Mouse (Mus musculus): ENCODE data around the gene B2m. TPM values are rescaled to one million over a fixed set of nuclear protein-coding genes. Genes with fewer than 3 reads are reported as not detected.

Gene B2m
- polyA plus RNA-seq, 1 experiment from 2014 or later, result 475 TPM

DNA sequence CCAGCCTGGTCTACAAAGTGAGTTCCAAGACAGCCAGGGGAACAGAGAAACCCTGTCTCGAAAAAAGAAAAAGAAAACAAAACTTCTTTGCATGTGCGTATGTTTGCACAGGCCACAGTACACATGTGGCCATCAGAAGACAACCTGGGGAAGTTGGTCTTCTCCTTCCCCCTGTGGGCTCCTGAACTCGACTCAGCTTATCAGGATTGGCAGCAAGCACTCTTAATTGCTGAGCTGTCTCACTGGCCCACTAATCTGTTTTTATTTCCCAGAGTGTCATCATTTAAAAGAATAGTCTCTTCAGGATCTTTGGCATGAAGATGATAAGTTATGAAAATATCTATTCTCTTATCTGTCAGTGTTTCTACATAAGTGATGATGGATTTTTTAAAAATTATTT, 44.4 kb downstream of the B2m start:
- Histone ChIP-seq H3K9me3 (ENCODE audit: control insufficient read depth, low read length) (no peaks in the 10 kb centered on the region), H3K4me3 (ENCODE audit: low read depth, low read length) (no peak overlapping the region), H3K4me1 (replicated peaks; ENCODE audit: control insufficient read depth, insufficient read depth) (no peaks in the 10 kb centered on the region), H3K9ac (ENCODE audit: low read length) (no peak overlapping the region), H3K36me3 (ENCODE audit: control insufficient read depth, insufficient read depth, low read length) (no peaks in the 10 kb centered on the region), H3K27me3 (ENCODE audit: control insufficient read depth, insufficient read depth, low read length) (no peaks in the 10 kb centered on the region), H3K4me2 (replicated peaks; ENCODE audit: low read depth) (no peak overlapping the region), H3K27ac (replicated peaks) (no peak overlapping the region)
- TF ChIP-seq EP300 (optimal IDR thresholded peaks at IDR 0.05), result no peak
- no peak for TF ChIP-seq CTCF (IDR thresholded peaks at IDR 0.05; ENCODE audit: low read depth)
- DNase-seq (ENCODE audit: low spot score) (no peak), ATAC-seq (ENCODE audit: low FRiP score, low TSS enrichment) (no peak)
- 69% methylated on average over 3 of the region's 3 CpGs for WGBS

DNA sequence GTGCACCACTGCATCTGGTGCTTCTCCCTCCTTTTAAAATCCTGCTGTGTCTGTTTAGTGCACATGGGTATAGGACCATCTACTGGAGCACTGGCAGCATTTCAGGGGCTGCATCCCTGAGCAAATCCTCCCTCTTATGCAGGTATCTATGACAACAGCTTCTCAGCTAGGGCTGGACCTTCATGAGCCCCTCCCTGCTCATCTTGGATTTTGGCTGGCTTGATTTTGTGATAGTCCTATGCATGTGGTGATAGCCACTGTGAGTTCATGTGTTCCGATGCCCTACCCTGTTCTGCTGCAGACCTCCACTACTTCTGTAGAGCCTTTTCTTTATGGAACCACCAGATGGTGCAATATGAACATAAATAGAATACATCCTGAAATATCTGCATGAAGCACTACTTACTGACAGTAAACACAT, 47.0 kb downstream of the B2m start:
- H3K9ac ChIP-seq (ENCODE audit: low read length), result no peak overlapping the region
- H3K4me1 ChIP-seq (replicated peaks; ENCODE audit: control insufficient read depth, insufficient read depth), result no peaks in the 10 kb centered on the region
- H3K4me2 ChIP-seq (replicated peaks; ENCODE audit: low read depth), result no peak overlapping the region
- 59% methylated on average over 1 of the region's 1 CpGs for WGBS
- H3K9me3 ChIP-seq (ENCODE audit: control insufficient read depth, low read length), result no peaks in the 10 kb centered on the region
- H3K27me3 ChIP-seq (ENCODE audit: control insufficient read depth, insufficient read depth, low read length), result no peaks in the 10 kb centered on the region
- TF ChIP-seq CTCF (IDR thresholded peaks at IDR 0.05; ENCODE audit: low read depth) (peak; percentile 81), EP300 (optimal IDR thresholded peaks at IDR 0.05) (no peak)
- no peak overlapping the region for H3K27ac ChIP-seq (replicated peaks)
- DNase-seq (ENCODE audit: low spot score) (no peak), ATAC-seq (ENCODE audit: low FRiP score, low TSS enrichment) (peak; percentile 77)
- no peak overlapping the region for H3K4me3 ChIP-seq (ENCODE audit: low read depth, low read length)
- no peaks in the 10 kb centered on the region for H3K36me3 ChIP-seq (ENCODE audit: control insufficient read depth, insufficient read depth, low read length)

DNA sequence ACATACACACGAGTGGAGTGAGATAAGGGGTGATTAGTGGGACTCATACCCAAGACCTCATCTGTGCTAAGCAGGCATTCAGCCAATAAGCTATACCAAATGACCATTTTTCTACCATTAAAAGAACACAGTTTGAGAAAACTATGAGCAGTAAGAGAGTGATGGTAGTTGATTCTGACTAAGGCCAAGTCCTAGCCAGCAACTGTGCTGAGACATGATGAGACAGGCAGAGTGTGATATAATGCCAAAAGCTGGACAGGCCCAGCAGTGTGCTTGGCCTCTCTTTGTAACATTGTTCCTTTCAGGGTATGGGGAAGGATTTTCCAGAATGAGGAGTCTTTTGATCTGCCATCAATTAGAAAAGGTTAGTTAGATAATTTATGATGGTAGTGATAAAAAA, 54.0 kb downstream of the B2m start:
- Histone ChIP-seq H3K27ac (replicated peaks) (no peak overlapping the region), H3K9me3 (ENCODE audit: control insufficient read depth, low read length) (no peaks in the 10 kb centered on the region), H3K36me3 (ENCODE audit: control insufficient read depth, insufficient read depth, low read length) (no peaks in the 10 kb centered on the region), H3K4me2 (replicated peaks; ENCODE audit: low read depth) (no peak overlapping the region), H3K4me3 (ENCODE audit: low read depth, low read length) (no peak overlapping the region), H3K27me3 (ENCODE audit: control insufficient read depth, insufficient read depth, low read length) (no peaks in the 10 kb centered on the region), H3K9ac (ENCODE audit: low read length) (no peak overlapping the region), H3K4me1 (replicated peaks; ENCODE audit: control insufficient read depth, insufficient read depth) (no peaks in the 10 kb centered on the region)
- ATAC-seq (ENCODE audit: low FRiP score, low TSS enrichment) (no peak), DNase-seq (ENCODE audit: low spot score) (no peak)
- TF ChIP-seq EP300 (optimal IDR thresholded peaks at IDR 0.05) (no peak), CTCF (IDR thresholded peaks at IDR 0.05; ENCODE audit: low read depth) (no peak)
- 69% methylated on average over 1 of the region's 1 CpGs for WGBS

Other genes with a start within 250 kb of the B2m start
- 17.7 and 19.0 TPM in 2 replicates for gene Ctdspl2, start 191.7 kb upstream of the B2m start, polyA plus RNA-seq (2015; fragmentation: Nextera tagmentation; extraction: Ambion mirVana)
- 0.04 and 0.06 TPM in 2 replicates for gene Mageb3, start 191.6 kb upstream of the B2m start, polyA plus RNA-seq (2015; fragmentation: Nextera tagmentation; extraction: Ambion mirVana)
- 8.6 and 9.5 TPM in 2 replicates for gene Eif3j1, start 119.1 kb upstream of the B2m start, polyA plus RNA-seq (2015; fragmentation: Nextera tagmentation; extraction: Ambion mirVana)
- 2.7 and 3.2 TPM in 2 replicates for gene Spg11, start 29.3 kb upstream of the B2m start, polyA plus RNA-seq (2015; fragmentation: Nextera tagmentation; extraction: Ambion mirVana)
- 0.05 TPM in 1 of 2 replicates, not detected in the other for gene Trim69, start 13.0 kb downstream of the B2m start, polyA plus RNA-seq (2015; fragmentation: Nextera tagmentation; extraction: Ambion mirVana)
- not detected in 2 replicates for gene Patl2, start 38.5 kb downstream of the B2m start, polyA plus RNA-seq (2015; fragmentation: Nextera tagmentation; extraction: Ambion mirVana)
- gene Terb2, start 38.6 kb downstream of the B2m start, polyA plus RNA-seq (2015; fragmentation: Nextera tagmentation; extraction: Ambion mirVana), result not detected in 2 replicates
- 49.7 and 51.2 TPM in 2 replicates for gene Sord, start 87.1 kb downstream of the B2m start, polyA plus RNA-seq (2015; fragmentation: Nextera tagmentation; extraction: Ambion mirVana)
- gene Duox2, start 150.8 kb downstream of the B2m start, polyA plus RNA-seq (2015; fragmentation: Nextera tagmentation; extraction: Ambion mirVana), result 15.2 and 17.2 TPM in 2 replicates
- 98.8 and 101 TPM in 2 replicates for gene Duoxa2, start 151.2 kb downstream of the B2m start, polyA plus RNA-seq (2015; fragmentation: Nextera tagmentation; extraction: Ambion mirVana)
- gene Duoxa1, start 166.0 kb downstream of the B2m start, polyA plus RNA-seq (2015; fragmentation: Nextera tagmentation; extraction: Ambion mirVana), result 17.3 and 19.4 TPM in 2 replicates
- 3.5 and 4.3 TPM in 2 replicates for gene Duox1, start 168.0 kb downstream of the B2m start, polyA plus RNA-seq (2015; fragmentation: Nextera tagmentation; extraction: Ambion mirVana)
- gene Shf, start 221.5 kb downstream of the B2m start, polyA plus RNA-seq (2015; fragmentation: Nextera tagmentation; extraction: Ambion mirVana), result 1.6 and 1.7 TPM in 2 replicates